Mouse (Mus musculus): ENCODE data around the gene Soat2.

DNA sequence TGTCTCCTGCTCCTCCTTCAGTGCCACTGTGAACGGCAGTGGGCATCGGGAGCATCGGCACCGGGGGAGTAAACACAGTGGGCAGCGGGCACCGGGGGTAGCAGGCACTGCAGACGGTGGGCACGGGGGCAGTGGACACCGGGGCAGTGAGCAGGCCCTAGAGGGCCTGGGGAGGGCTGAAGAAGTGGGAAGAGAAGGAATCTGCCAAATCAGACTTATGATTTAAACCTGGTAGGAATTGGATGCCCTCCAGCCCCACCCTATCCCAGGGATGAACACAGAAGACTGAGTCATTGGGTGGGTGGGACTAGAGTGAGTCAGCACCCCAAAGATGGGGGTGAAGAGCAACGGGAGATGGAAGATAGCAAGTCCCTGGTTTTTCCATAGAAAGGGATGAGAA is 5.0 kb upstream of the Soat2 start:
- TF ChIP-seq POLR2A (IDR thresholded peaks at IDR 0.05; ENCODE audit: insufficient read length, low read depth) (peak; percentile 78), E2F4 (IDR thresholded peaks at IDR 0.05; ENCODE audit: insufficient read depth) (no peak), CEBPB (IDR thresholded peaks at IDR 0.05; ENCODE audit: insufficient read depth, poor library complexity, severe bottlenecking) (no peak), MAX (IDR thresholded peaks at IDR 0.05; ENCODE audit: low read depth) (no peak), USF1 (IDR thresholded peaks at IDR 0.05; ENCODE audit: low read depth) (no peak), TCF12 (IDR thresholded peaks at IDR 0.05; ENCODE audit: insufficient read depth, poor library complexity, severe bottlenecking) (no peak), MYOG (IDR thresholded peaks at IDR 0.05; ENCODE audit: control insufficient read depth in 1 of 3, insufficient read depth in 1 of 3, insufficient read length in 2 of 3, low read depth in 2 of 3) (no peak), MYOD1 (IDR thresholded peaks at IDR 0.05; ENCODE audit: control insufficient read depth in 1 of 3, insufficient read length in 2 of 3, low read depth in 2 of 3) (no peak), POLR2AphosphoS2 (IDR thresholded peaks at IDR 0.05; ENCODE audit: insufficient read length, low read depth) (peak; percentile 83), TCF3 (IDR thresholded peaks at IDR 0.05; ENCODE audit: insufficient read length, low read depth) (no peak)
